Mouse (Mus musculus) heart, postnatal 0 days (tissue): ENCODE measurements around the gene Car7.

Experiments used
- CTCF ChIP-seq: IDR thresholded peaks from 2 replicates; pipeline ENCODE4 v1.5.1; 2016; ENCODE audit warnings: antibody characterized with exemption, control low read depth, low read depth
- EP300 ChIP-seq: IDR thresholded peaks from 2 replicates; pipeline ENCODE4 v1.6.1; 2016; ENCODE audit warnings: antibody characterized with exemption, low read depth

DNA sequence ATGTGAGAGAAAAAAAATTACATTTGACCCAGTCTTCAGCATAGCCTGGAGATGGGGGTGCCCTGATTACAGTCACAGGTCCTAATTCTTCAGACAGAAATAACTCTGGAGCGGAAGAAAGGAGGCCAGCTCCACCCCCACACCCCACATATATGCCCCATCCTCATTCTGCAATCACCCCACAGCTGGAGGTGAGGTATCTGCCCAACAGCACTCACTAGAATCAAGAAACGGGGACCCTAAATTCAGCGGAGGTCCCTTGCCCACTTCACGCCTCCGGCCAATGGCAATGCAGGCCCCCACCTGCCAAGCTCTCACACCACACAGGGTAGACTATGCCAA lies 30.9 kb downstream of the Car7 start:
- TF ChIP-seq CTCF = no peak
- TF ChIP-seq EP300 = no peak
